Mouse (Mus musculus) heart, embryonic 11.5 days (tissue): ENCODE data around the gene Snrpg. TPM values are rescaled to one million over a fixed set of nuclear protein-coding genes. Genes with fewer than 3 reads are reported as not detected.

ENCODE experiments used
- polyA plus RNA-seq: library from polyadenylated mRNA; unstranded; fragments of >200 nt; fragmentation: Nextera tagmentation; extraction: Ambion mirVana; gene quantifications from 2 replicates; pipeline ENCODE4 v1.2.1, GENCODE M21; 2014

Snrpg gene
- polyA plus RNA-seq, 1 experiment from 2014 or later = 393 TPM

Other genes starting within 250 kb of the Snrpg start
- gene Tgfa, start 176.1 kb upstream of the Snrpg start, polyA plus RNA-seq = 3.0 and 4.1 TPM in 2 replicates
- 118 and 127 TPM in 2 replicates for gene Fam136a, start 5.7 kb upstream of the Snrpg start, polyA plus RNA-seq
- 50.0 and 52.6 TPM in 2 replicates for gene Pcyox1, start 25.9 kb downstream of the Snrpg start, polyA plus RNA-seq
- gene Tia1, start 32.9 kb downstream of the Snrpg start, polyA plus RNA-seq = 144 and 146 TPM in 2 replicates
- not detected in 2 replicates for gene Gm44790, start 55.4 kb downstream of the Snrpg start, polyA plus RNA-seq
- 15.2 and 16.7 TPM in 2 replicates for gene C87436, start 67.1 kb downstream of the Snrpg start, polyA plus RNA-seq
- gene Pcbp1, start 155.0 kb downstream of the Snrpg start, polyA plus RNA-seq = 312 and 348 TPM in 2 replicates